Mouse (Mus musculus): ENCODE results near the gene Zfp385b.

DNA sequence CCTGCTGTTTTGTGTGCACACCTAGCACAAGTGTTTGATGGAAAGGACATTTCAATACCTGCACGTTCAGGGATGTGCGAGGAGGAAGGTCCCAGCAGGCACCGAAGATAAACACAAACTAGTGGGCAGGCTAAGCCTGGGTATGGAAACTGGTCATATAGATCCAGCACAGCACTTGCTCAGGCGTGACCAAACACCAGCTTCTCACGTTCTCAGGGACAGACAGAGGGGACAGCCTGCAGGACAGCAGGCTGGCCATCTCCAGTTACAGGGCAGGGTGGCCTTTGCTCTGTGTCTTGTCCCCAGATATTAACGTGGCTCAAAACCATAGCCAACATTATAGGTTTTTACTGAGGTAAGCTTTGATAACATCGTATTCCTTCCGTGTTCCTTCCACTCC lies 128.3 kb downstream of the Zfp385b start:
- TF ChIP-seq CTCF (IDR thresholded peaks at IDR 0.05; ENCODE audit: low read depth) = no peak
- no peak for TF ChIP-seq EP300 (IDR thresholded peaks at IDR 0.05; ENCODE audit: low read depth)

All from liver, postnatal 0 days (tissue).